Mouse (Mus musculus) heart, postnatal 14 days (tissue): ENCODE results near the gene Mrpl41. TPM values are rescaled to one million over a fixed set of nuclear protein-coding genes. Genes with fewer than 3 reads are reported as not detected.
"Not testable (repeated sequence)": the region's sequence is repeated elsewhere in the genome, so short reads cannot be mapped to it uniquely, and the experiment has no call there.

Experiments
- DNase-seq, 2 experiments: peaks; one replicate each; pipeline ENCODE4 v3.0.0; 2021 to 2022
- intact Hi-C: fragments of 180-260 bp; cut with DNase I; formaldehyde crosslinking; loops from one replicate; pipeline ENCODE4 v1.15.1; 2025
- microRNA-seq, 2 experiments: library from miRNA; unstranded; fragments of <30 nt; microRNA quantifications; one replicate each; pipeline ENCODE4 v1.2.0; 2021 to 2022
- total RNA-seq, 2 experiments: library from RNA; stranded (reverse); gene quantifications; 2 replicates each; pipeline ENCODE4 v1.2.3; 2021

The Mrpl41 gene
- total RNA-seq, 2 experiments from 2014 or later = 86.2 to 90.2 TPM

DNA sequence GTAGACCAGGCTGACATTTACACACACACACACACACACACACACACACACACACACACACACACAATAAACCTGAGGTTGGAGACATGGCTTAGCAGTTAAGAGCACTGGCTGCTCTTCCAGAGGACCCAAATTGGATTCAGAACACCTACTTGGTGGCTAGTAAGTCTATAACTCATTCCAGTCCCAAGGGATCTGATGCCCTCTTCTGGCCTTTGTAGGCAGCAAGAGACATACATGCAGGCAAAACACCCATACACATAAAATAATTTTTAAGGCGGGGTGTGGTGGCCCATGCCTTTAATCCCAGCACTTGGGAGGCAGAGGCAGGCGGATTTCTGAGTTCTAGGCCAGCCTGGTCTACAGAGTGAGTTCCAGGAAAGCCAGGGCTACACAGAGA is 30.6 kb downstream of the Mrpl41 start:
- peak in 1 of 2 experiments; percentile 16 for DNase-seq
- intact Hi-C loops = not testable (repeated sequence)

DNA sequence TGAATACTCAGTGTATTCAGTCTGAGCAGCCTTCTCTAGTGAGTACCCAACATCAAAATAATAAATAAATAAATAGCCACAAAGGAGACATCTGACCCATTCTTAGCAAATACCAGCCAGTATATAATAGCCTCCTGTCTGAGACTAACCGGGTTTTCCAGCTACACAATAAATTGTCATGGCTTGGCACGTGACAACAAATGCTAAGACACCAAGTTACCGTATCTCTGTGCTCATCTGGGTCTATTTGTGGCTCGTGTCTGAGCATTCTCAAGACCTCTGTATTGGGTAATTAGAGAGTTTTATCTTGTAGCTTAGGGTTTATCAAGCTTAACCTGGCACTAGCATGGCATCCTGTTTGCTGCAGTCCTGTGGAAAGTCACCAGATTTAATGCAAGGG is 32.8 kb downstream of the Mrpl41 start:
- intact Hi-C loops = no loop called here
- DNase-seq = no peak

DNA sequence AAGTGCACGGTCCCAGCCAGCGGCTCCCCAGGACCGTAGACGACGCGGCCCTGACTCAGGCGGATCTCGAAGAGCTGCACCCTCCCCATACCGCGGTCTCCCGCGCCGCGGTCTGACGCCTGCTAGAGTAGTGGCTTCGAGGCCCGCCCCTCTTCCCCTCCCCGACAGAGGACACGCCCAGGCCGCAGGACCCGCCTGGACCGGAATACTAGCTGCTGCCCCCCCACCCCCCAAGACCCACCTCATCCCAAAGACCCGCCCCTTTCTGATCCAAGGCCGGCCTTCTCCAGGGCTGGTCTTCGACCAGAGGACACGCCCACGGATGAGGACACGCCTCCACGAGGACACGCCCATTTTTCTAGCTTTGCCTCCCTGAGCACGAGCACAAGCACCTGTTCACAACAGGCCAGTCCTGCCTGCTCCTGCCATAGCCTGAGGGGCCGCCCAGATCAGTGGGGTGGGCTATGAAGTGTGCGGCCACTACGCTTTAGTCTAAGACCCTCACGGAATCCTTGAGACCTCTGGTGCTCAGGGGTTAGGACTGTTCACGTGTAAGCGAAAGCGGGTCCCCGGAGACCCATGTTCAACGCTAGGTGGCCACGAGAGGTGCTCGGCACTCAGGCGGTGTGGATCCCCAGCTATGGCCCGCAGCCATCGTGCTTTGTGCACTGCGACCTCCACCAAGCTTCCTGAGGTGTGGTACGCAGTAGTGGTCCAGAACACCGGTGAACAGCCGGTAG is 39.7 kb downstream of the Mrpl41 start, which contains the start of gene Arrdc1:
Gene Arrdc1, minus strand, starts transcription at position 196 of the 740 bp plus-strand sequence.
- intact Hi-C loops = no loop called here
- DNase-seq = peak; percentile 85 to 90

DNA sequence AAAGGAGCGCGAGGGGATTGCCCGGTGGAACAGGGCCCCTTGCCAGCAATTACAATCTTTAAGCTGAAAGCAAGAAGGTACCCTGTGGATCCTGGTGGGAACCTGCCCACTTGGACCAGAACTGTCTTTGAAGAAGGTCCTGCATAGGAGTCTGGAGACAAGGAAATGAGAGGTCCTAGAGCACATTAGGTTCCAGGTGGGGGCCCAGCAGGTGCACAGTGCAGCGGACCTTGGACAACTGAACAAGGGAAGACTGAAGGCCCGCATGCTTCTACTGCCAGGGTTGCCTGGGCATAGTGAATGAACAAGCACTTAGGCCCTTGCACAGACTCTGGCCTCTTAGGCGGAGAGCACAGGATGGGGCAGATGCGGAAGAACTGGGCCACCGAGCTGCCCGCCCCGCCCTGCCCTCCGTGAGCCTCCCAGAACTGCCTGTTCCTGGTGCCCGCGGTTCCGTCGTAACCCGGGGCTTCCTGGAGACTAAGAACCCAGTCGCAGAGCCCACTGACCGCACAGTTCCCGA is 40.4 kb downstream of the Mrpl41 start:
- intact Hi-C loops = no loop called here
- DNase-seq = peak in 1 of 2 experiments; percentile 8

DNA sequence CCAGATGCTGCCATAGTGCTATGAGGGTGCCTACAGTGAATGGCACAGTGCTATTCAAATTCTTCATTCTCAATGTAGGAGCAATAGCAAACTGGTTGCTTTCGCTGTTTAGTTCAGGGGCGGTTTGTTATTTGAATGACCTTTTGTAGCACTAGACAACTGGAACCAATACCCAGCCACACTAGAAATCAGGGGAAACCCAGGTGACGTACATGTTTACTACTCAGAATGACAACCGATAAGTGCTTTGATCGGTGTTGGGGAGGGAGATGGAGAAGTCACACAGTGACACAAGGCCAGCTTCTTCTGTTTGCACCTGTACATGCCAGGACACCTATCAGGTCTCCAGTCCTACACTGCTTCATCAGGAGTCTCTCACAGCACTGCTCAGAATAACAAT is 45.3 kb downstream of the Mrpl41 start:
- no peak for DNase-seq
- intact Hi-C loops = no loop called here

DNA sequence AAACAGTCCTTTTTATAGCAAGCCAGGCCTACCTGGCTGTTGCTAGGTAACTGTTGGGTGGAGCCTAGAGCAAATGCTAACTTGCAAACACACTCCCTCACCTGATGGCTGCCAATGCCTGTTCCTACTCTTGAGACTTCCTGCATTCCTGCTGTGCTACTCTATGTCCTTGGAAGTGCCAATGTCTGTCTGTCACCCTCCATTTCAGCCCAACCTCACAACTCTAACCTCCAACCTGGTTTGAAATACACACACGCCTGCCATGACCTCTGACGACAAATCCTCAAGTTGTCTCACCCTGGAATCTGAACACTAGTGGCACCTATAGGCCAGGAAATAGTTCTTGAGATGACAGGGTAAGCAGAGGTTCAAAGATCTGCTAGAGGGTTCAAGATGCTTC is 45.8 kb downstream of the Mrpl41 start:
- no peak for DNase-seq
- intact Hi-C loops = no loop called here

DNA sequence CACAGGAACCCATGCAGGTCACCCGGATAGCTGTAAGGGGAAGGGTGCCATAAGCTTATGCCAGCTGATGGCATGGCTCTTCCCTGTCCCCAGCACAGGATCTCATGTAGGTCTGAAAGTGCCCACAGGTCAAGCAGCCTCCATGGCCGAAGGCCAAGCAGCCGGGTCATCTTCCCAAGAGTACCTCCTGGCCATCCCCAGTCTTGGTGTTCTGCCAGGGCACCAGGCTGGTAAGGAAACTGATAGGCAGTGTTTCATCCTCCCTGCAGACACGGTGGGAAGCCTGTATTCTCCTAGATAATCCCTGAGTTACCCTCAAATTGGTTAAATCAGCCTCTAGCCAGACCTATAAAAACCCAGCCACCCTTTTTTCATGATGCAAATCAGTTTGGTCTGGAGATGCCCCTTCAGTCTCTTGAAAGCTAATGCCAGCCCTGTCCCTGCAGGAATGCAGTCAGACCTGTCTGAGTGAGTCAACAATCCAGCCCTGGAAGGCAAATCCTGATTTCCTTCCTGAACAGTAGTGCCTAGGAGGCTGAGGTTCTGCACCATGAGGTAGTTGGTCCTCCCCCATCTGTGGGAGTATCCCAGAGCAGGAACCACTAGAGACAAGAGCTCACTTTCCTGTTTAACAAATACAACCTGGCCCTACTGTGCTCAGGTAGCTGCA is 47.0 kb downstream of the Mrpl41 start:
- intact Hi-C loops = no loop called here
- DNase-seq = no peak

DNA sequence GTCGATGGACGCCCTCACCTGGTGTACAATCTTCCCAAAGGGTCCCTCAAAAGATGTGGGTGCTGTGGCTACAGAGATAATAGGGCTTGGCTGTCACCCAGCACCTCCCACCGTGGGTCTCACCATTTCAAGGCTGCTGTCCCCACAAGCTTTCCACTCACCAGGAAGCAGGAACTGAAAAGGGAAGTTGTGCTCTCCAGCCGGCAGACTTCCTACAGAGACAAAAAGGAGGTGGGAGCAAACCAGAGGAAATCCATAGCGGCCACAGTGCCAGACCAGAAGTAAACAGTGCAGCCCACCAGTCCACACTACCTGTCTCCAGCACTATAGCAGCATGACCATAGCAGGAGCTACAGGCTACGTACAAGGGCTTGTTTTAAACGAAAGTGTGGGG is 47.9 kb downstream of the Mrpl41 start:
- intact Hi-C loops = no loop called here
- DNase-seq = no peak

DNA sequence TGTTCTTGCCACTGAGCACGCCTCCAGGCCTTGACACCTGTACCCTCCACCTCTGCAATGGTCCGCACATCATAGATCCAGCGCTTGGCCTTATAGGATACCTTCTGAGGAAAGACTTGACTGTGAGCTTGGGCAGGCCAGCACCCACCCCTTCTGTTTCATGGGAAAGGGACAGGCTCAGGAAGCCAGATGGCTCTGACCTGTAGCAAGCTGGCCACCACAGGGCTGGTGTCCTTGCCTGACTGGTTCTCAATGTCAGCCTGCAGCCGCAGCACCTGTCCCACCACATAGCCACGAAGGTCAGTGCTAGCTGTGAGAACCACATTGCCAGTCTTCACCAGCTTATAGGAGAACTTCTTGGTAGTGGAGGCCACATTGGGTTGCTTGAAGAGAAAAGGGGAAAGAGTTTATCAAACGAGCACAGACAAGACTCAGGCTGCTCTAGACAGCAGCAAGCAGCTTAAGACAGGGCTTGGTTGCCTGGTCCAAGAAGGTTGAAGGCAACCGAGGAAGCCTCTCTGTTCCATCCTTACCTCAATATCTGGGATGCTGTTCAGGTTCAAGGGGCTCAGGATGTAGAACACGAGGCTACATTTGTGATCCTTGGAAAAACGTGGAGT is 48.4 kb downstream of the Mrpl41 start:
- intact Hi-C loops = no loop called here
- no peak for DNase-seq

DNA sequence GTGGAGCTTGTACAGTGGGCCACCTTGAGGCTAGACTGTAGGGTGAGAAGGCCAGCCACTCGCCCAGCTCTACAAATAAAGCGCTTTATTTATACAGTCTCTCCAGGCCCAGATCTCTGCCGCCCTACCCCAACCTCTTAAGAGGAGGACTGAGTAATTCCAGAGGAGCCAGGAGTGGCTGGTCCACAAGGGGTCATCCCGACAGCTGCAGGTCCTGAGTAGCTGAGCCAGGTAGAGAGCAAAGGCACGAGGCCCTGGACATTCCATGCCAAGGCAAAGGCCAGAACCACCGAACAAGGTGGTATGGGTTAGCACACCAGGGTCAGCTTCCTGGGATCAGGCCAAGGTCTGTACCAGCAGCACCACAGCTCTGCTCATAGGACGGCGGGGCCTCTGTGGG is 49.6 kb downstream of the Mrpl41 start:
- DNase-seq = no peak
- intact Hi-C loops = no loop called here

Small RNAs within 50 kb of the gene (microRNA-seq; reads per million reads assigned to microRNA genes)
- gene Gm22875 = 0 reads per million in 2 experiments

Other genes starting within 250 kb of the Mrpl41 start
- under 1 TPM; 0.27 to 0.29 TPM for gene Cacna1b, start 211.9 kb downstream of the Mrpl41 start, total RNA-seq
- 10 to 100 TPM; 47.5 to 48.5 TPM for gene Ehmt1, start 55.5 kb downstream of the Mrpl41 start, total RNA-seq
- gene Arrdc1, start 39.8 kb downstream of the Mrpl41 start, total RNA-seq = 10 to 100 TPM; 10.0 to 10.2 TPM
- gene Zmynd19, start 25.3 kb downstream of the Mrpl41 start, total RNA-seq = 10 to 100 TPM; 14.1 to 18.3 TPM
- gene Dph7, start 12.7 kb downstream of the Mrpl41 start, total RNA-seq = 1 to 10 TPM; 4.6 to 5.2 TPM
- 10 to 100 TPM; 18.5 to 23.9 TPM for gene Pnpla7, start 935 bp upstream of the Mrpl41 start, total RNA-seq
- gene Nsmf, start 79.3 kb upstream of the Mrpl41 start, total RNA-seq = 10 to 100 TPM; 33.6 to 35.4 TPM
- gene Entpd8, start 105.2 kb upstream of the Mrpl41 start, total RNA-seq = not detected
- gene Noxa1, start 120.1 kb upstream of the Mrpl41 start, total RNA-seq = not detected
- gene Nrarp, start 205.7 kb upstream of the Mrpl41 start, total RNA-seq = 10 to 100 TPM; 14.0 to 15.0 TPM
- gene Tor4a, start 221.8 kb upstream of the Mrpl41 start, total RNA-seq = 1 to 10 TPM; 5.0 to 5.5 TPM
- 10 to 100 TPM; 35.7 to 36.2 TPM for gene Nelfb, start 236.4 kb upstream of the Mrpl41 start, total RNA-seq
- not detected for gene Stpg3, start 239.5 kb upstream of the Mrpl41 start, total RNA-seq
- gene Fam166a, start 243.6 kb upstream of the Mrpl41 start, total RNA-seq = not detected
- gene Tubb4b, start 249.6 kb upstream of the Mrpl41 start, total RNA-seq = 100 to 1,000 TPM; 205 to 231 TPM